Mouse (Mus musculus) lung, embryonic 14.5 days (tissue): Measurements from ENCODE around the gene Rpgr. TPM values are rescaled to one million over a fixed set of nuclear protein-coding genes. Genes with fewer than 3 reads are reported as not detected.

Experiments
- ATAC-seq: fragments of 200-750 bp; cut with Nextera tagmentation; 2 replicates; pipeline ENCODE4 v1.8.0; 2017; ENCODE audit warnings: mild to moderate bottlenecking, moderate TSS enrichment, moderate library complexity; ENCODE audit not compliant: insufficient read depth
- DNase-seq: peaks from one replicate; pipeline ENCODE4 v3.0.0-alpha.2; 2015
- H3K27ac ChIP-seq: fragments of 300-500 bp; sonication (generic); 2 replicates; pipeline ENCODE4 v1.5.1; 2014; ENCODE audit warnings: low read depth, mild to moderate bottlenecking, moderate library complexity
- H3K27me3 ChIP-seq: fragments of 300-500 bp; sonication (generic); 2 replicates; pipeline ENCODE4 v1.6.1; 2014; ENCODE audit warnings: low read length, control low read depth; ENCODE audit not compliant: insufficient read depth
- H3K36me3 ChIP-seq: fragments of 300-500 bp; sonication (generic); 2 replicates; pipeline ENCODE4 v1.6.1; 2014; ENCODE audit warnings: control low read depth; ENCODE audit not compliant: insufficient read depth
- H3K4me1 ChIP-seq: fragments of 300-500 bp; sonication (generic); 2 replicates; pipeline ENCODE4 v1.6.1; 2014; ENCODE audit warnings: antibody characterized with exemption, control low read depth; ENCODE audit not compliant: insufficient read depth
- H3K4me2 ChIP-seq: fragments of 300-500 bp; sonication (generic); 2 replicates; pipeline ENCODE4 v1.6.1; 2014; ENCODE audit warnings: mild to moderate bottlenecking
- H3K4me3 ChIP-seq: fragments of 300-500 bp; sonication (generic); 2 replicates; pipeline ENCODE4 v1.5.1; 2014; ENCODE audit warnings: low read depth, low read length
- H3K9ac ChIP-seq: fragments of 300-500 bp; sonication (generic); 2 replicates; pipeline ENCODE4 v1.6.1; 2014
- H3K9me3 ChIP-seq: fragments of 300-500 bp; sonication (generic); 2 replicates; pipeline ENCODE4 v1.6.1; 2016; ENCODE audit warnings: low read depth, low read length, control low read depth
- CTCF ChIP-seq: IDR thresholded peaks from 2 replicates; pipeline ENCODE4 v1.5.1; 2016; ENCODE audit warnings: antibody characterized with exemption, low read depth
- polyA plus RNA-seq: library from polyadenylated mRNA; unstranded; fragments of >200 nt; fragmentation: Nextera tagmentation; extraction: Ambion mirVana; gene quantifications from 2 replicates; pipeline ENCODE4 v1.2.1, GENCODE M21; 2014

Gene Rpgr
- polyA plus RNA-seq, 1 experiment from 2014 or later: 15.1 TPM

DNA sequence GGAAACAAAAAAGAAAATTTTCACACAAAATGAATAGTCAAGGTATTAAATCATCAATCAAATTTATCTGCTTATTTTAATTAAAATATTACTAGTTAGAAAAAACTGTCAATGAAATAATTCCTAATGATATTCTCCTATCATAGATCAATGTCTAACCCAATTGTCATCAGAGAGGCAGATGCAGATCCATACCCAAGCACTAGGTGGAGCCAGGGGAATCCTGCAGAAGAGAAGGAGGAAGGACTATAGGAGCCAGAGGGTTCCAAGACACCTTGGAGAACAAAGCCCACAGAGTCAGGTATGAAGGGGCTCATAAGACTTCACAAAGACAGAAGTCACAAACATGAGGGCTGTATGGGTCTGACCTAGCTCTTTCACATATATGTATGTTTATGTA lies 182.1 kb downstream of the Rpgr start:
- peak; percentile 30 for TF ChIP-seq CTCF
- ATAC-seq (no peak), DNase-seq (peak; percentile 0)

More for the DNA sequence above, 182.1 kb downstream of the Rpgr start:
- Histone ChIP-seq H3K9me3 (no peaks in the 10 kb centered on the region), H3K4me2 (no peak overlapping the region), H3K27ac (no peak overlapping the region), H3K4me1 (no peaks in the 10 kb centered on the region), H3K4me3 (no peak overlapping the region), H3K9ac (no peak overlapping the region), H3K36me3 (no peaks in the 10 kb centered on the region), H3K27me3 (no peaks in the 10 kb centered on the region)

Other genes with a start within 250 kb of the Rpgr start
- gene Srpx, start 99.2 kb downstream of the Rpgr start, polyA plus RNA-seq: 17.4 and 19.3 TPM in 2 replicates
- gene Otc, start 35.4 kb upstream of the Rpgr start, polyA plus RNA-seq: not detected in 2 replicates